Mouse (Mus musculus) MEL (cell line): ENCODE results near the gene Rln1. TPM values are rescaled to one million over a fixed set of nuclear protein-coding genes. Genes with fewer than 3 reads are reported as not detected.
A peak's percentile ranks its signal among the peaks of the same experiment; 100 is the strongest.

Experiments used
- DNase-seq: peaks from one replicate; pipeline ENCODE4 v3.0.0; 2011; ENCODE audit warnings: low read depth, low spot score
- H3K27ac ChIP-seq: 2 replicates; pipeline ENCODE4 v1.5.1; 2012; ENCODE audit warnings: low read depth, mild to moderate bottlenecking, control low read depth, low read length, moderate library complexity; ENCODE audit not compliant: control insufficient read depth
- H3K27me3 ChIP-seq, 2 experiments: fragments of 150-350 bp in 1 of 2; sonication (generic) in 1 of 2; 2 replicates each; pipeline ENCODE4 v1.6.1; 2012; ENCODE audit warnings: low read length in 2 of 2, mild to moderate bottlenecking in 2 of 2, improper control_type of control experiment in 1 of 2, moderate library complexity in 1 of 2; ENCODE audit not compliant: insufficient read depth in 2 of 2, control insufficient read depth in 1 of 2
- H3K36me3 ChIP-seq, 2 experiments: 2 replicates each; pipeline ENCODE4 v1.6.1; 2012 to 2014; ENCODE audit warnings: low read length in 2 of 2, improper control_type of control experiment in 1 of 2, inconsistent platforms in 1 of 2, mild to moderate bottlenecking in 1 of 2; ENCODE audit not compliant: insufficient read depth in 2 of 2, control insufficient read depth in 1 of 2
- H3K4me1 ChIP-seq, 2 experiments: fragments of 150-350 bp in 1 of 2; sonication (generic) in 1 of 2; 2 replicates each; pipeline ENCODE4 v1.6.1; 2012; ENCODE audit warnings: low read length in 2 of 2, improper control_type of control experiment in 1 of 2, mild to moderate bottlenecking in 1 of 2; ENCODE audit not compliant: insufficient read depth in 2 of 2, control insufficient read depth in 1 of 2
- H3K4me3 ChIP-seq, 2 experiments: fragments of 150-350 bp in 1 of 2; sonication (generic) in 1 of 2; 2 replicates each; pipeline ENCODE4 v1.5.1; 2012; ENCODE audit warnings: low read depth in 2 of 2, low read length in 2 of 2, mild to moderate bottlenecking in 2 of 2, moderate library complexity in 2 of 2, control low read depth in 1 of 2, improper control_type of control experiment in 1 of 2; ENCODE audit not compliant: control insufficient read depth in 1 of 2, insufficient read depth in 1 of 2
- H3K79me2 ChIP-seq: 2 replicates; pipeline ENCODE4 v1.6.1; 2012; ENCODE audit warnings: mild to moderate bottlenecking, low read length, moderate library complexity; ENCODE audit not compliant: control insufficient read depth, poor library complexity, insufficient read depth
- H3K9ac ChIP-seq: 2 replicates; pipeline ENCODE4 v1.6.1; 2012; ENCODE audit warnings: low read depth, mild to moderate bottlenecking, control low read depth, low read length, moderate library complexity; ENCODE audit not compliant: control insufficient read depth, poor library complexity, severe bottlenecking
- H3K9me3 ChIP-seq: fragments of 150-350 bp; sonication (generic); replicated peaks from 2 replicates; pipeline ENCODE4 v1.6.1; 2012; ENCODE audit warnings: mild to moderate bottlenecking, low read length, improper control_type of control experiment, moderate library complexity; ENCODE audit not compliant: insufficient read depth
- CHD1 ChIP-seq: IDR thresholded peaks from 2 replicates; pipeline ENCODE4 v1.6.1; 2012; ENCODE audit warnings: low read depth, mild to moderate bottlenecking, inconsistent platforms, low read length, improper control_type of control experiment
- CHD2 ChIP-seq: IDR thresholded peaks from 2 replicates; pipeline ENCODE4 v1.6.1; 2011; ENCODE audit warnings: low read length, improper control_type of control experiment
- E2F4 ChIP-seq: IDR thresholded peaks from 2 replicates; pipeline ENCODE4 v1.6.1; 2011; ENCODE audit warnings: low read depth, low read length, improper control_type of control experiment, borderline replicate concordance
- ELF1 ChIP-seq: IDR thresholded peaks from 2 replicates; pipeline ENCODE4 v1.6.1; 2014; ENCODE audit warnings: low read depth, mild to moderate bottlenecking, inconsistent platforms, low read length, improper control_type of control experiment, moderate library complexity
- EP300 ChIP-seq, 2 experiments: IDR thresholded peaks; 2 replicates each; pipeline ENCODE4 v1.6.1; 2011; ENCODE audit warnings: improper control_type of control experiment in 2 of 2, low read length in 2 of 2, low read depth in 1 of 2, mild to moderate bottlenecking in 1 of 2
- GABPA ChIP-seq: IDR thresholded peaks from 2 replicates; pipeline ENCODE4 v1.6.1; 2012; ENCODE audit warnings: low read depth, mild to moderate bottlenecking, inconsistent platforms, low read length, improper control_type of control experiment, moderate library complexity
- GATA1 ChIP-seq: IDR thresholded peaks from 2 replicates; pipeline ENCODE4 v1.6.1; 2011; ENCODE audit warnings: low read depth, low read length, improper control_type of control experiment
- HCFC1 ChIP-seq: IDR thresholded peaks from 2 replicates; pipeline ENCODE4 v1.6.1; 2012; ENCODE audit warnings: low read depth, mild to moderate bottlenecking, inconsistent platforms, low read length, improper control_type of control experiment, moderate library complexity
- JUND ChIP-seq: IDR thresholded peaks from 2 replicates; pipeline ENCODE4 v1.6.1; 2011; ENCODE audit warnings: low read depth, mild to moderate bottlenecking, improper control_type of control experiment, low read length
- KAT2A ChIP-seq: conservative IDR thresholded peaks from 2 replicates; pipeline ENCODE4 v1.6.1; 2012; ENCODE audit warnings: low read depth, low read length, improper control_type of control experiment, inconsistent platforms
- MAZ ChIP-seq: IDR thresholded peaks from 2 replicates; pipeline ENCODE4 v1.6.1; 2012; ENCODE audit warnings: low read depth, mild to moderate bottlenecking, inconsistent platforms, low read length, improper control_type of control experiment
- MXI1 ChIP-seq: IDR thresholded peaks from 2 replicates; pipeline ENCODE4 v1.6.1; 2011; ENCODE audit warnings: mild to moderate bottlenecking, low read depth, low read length, improper control_type of control experiment
- MYC ChIP-seq: IDR thresholded peaks from 2 replicates; pipeline ENCODE4 v1.6.1; 2011; ENCODE audit warnings: low read depth, mild to moderate bottlenecking, low read length, improper control_type of control experiment, moderate library complexity
- NRF1 ChIP-seq: IDR thresholded peaks from 2 replicates; pipeline ENCODE4 v1.6.1; 2014; ENCODE audit warnings: low read depth, mild to moderate bottlenecking, inconsistent platforms, low read length, improper control_type of control experiment, moderate library complexity; ENCODE audit not compliant: poor library complexity, insufficient read depth, severe bottlenecking
- POLR2A ChIP-seq, 2 experiments: IDR thresholded peaks; 2 replicates each; pipeline ENCODE4 v1.6.1; 2011 to 2012; ENCODE audit warnings: low read length in 2 of 2, mild to moderate bottlenecking in 2 of 2, control low read depth in 1 of 2, improper control_type of control experiment in 1 of 2, low read depth in 1 of 2, moderate library complexity in 1 of 2; ENCODE audit not compliant: control insufficient read depth in 1 of 2, insufficient read depth in 1 of 2, poor library complexity in 1 of 2
- RAD21 ChIP-seq: IDR thresholded peaks from 2 replicates; pipeline ENCODE4 v1.6.1; 2011; ENCODE audit warnings: mild to moderate bottlenecking, low read depth, low read length, improper control_type of control experiment
- SIN3A ChIP-seq: IDR thresholded peaks from 2 replicates; pipeline ENCODE4 v1.6.1; 2012; ENCODE audit warnings: low read length, improper control_type of control experiment, inconsistent platforms
- SMC3 ChIP-seq: IDR thresholded peaks from 2 replicates; pipeline ENCODE4 v1.6.1; 2011; ENCODE audit warnings: low read depth, low read length, improper control_type of control experiment
- polyA plus RNA-seq, 2 experiments: library from polyadenylated mRNA; stranded (reverse) in 1 of 2; unstranded in 1 of 2; fragments of >175 nt in 1 of 2; fragments of >200 nt in 1 of 2; gene quantifications; 2 replicates each; pipeline versions ENCODE4 v1.2.1 to v1.2.4; 2012; ENCODE audit warnings: low replicate concordance in 2 of 2, low read depth in 1 of 2; ENCODE audit not compliant: insufficient read length in 2 of 2, insufficient read depth in 1 of 2, missing spikeins in 1 of 2
- total RNA-seq: library from RNA; depleted of rRNA; stranded (reverse); fragments of 300-350 nt; gene quantifications from 2 replicates; pipeline ENCODE4 v1.2.3, GENCODE M21; 2012

Gene Rln1
- total and polyA plus RNA-seq, 3 experiments, result 0.04 TPM; not detected in 2

- TF ChIP-seq E2F4 (peak; percentile 75; the same call in 1 of the 2 replicates), CHD2 (no peak), SIN3A (peak; percentile 87), CHD1 (0 out of 2 replicates have a peak, but pooled peaks have one; percentile 27), POLR2A (IDR thresholded peaks at IDR 0.05; ENCODE audit: control insufficient read depth in 1 of 2, insufficient read depth in 1 of 2, low read depth in 1 of 2, low read length in 2 of 2, poor library complexity in 1 of 2) (peak; percentile 60 to 93; a peak in 2 of 4 replicates)
Observed at GRCm38 (mm10) chr19:29325053-29325851, 9.2 kb downstream of the Rln1 start, which contains the start of gene Insl6 (continued).

DNA sequence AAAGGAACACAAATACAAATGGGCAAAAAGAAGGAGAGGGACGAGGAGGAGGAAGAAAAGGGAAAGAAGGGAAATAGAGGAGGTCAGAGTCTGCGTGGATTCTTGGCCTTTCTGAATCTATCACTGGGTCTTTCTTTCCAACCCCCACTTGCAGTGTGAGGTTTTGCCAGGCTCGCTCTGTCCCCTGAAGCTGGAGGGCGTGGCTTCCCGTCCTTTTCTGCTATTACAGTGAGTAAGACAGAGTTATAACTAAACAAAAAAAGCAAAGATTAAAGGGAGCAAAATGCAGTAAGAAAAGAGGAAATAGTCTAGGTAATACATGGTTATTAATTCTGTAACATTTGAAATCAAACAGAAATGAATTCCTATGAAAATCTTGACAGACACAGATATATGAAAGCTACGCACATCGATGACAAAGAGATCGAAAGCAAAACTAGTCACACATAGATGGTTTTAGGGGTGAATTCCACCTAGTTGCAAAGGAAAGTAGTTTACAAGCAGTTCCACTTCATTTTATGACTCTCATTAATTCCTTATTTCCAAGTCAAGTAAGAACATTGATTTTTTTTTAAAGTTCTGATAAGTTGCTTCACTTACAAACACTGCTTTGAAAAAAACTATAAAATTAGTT, 10.9 kb downstream of the Rln1 start:
- Histone ChIP-seq H3K9ac (peak overlapping the region; percentile 28), H3K4me1 (peaks cover 6 to 12% of the 10 kb centered on the region in 2 experiments), H3K36me3 (peaks cover 0 to 5% of the 10 kb centered on the region in 2 experiments; a peak in 1 of 4 replicates), H3K79me2 (no peaks in the 10 kb centered on the region), H3K4me3 (peak overlapping the region; percentile 64 to 71), H3K27ac (no peak overlapping the region), H3K27me3 (no peaks in the 10 kb centered on the region), H3K9me3 (no peaks in the 10 kb centered on the region)
- TF ChIP-seq EP300 (IDR thresholded peaks at IDR 0.05; ENCODE audit: low read depth in 1 of 2, low read length in 2 of 2) (peak in 1 of 2 experiments; percentile 23; a peak in 2 of 4 replicates), RAD21 (peak; percentile 8; the same call in 1 of the 2 replicates), POLR2A (IDR thresholded peaks at IDR 0.05; ENCODE audit: control insufficient read depth in 1 of 2, insufficient read depth in 1 of 2, low read depth in 1 of 2, low read length in 2 of 2, poor library complexity in 1 of 2) (no peak), MYC (0 out of 2 replicates have a peak, but pooled peaks have one; percentile 66), SMC3 (peak; percentile 28), MAZ (peak; percentile 73; the same call in 1 of the 2 replicates), CHD1 (no peak), MXI1 (peak; percentile 46), GABPA (no peak), SIN3A (peak; percentile 68), HCFC1 (peak; percentile 8)
- DNase-seq, result peak; percentile 89

DNA sequence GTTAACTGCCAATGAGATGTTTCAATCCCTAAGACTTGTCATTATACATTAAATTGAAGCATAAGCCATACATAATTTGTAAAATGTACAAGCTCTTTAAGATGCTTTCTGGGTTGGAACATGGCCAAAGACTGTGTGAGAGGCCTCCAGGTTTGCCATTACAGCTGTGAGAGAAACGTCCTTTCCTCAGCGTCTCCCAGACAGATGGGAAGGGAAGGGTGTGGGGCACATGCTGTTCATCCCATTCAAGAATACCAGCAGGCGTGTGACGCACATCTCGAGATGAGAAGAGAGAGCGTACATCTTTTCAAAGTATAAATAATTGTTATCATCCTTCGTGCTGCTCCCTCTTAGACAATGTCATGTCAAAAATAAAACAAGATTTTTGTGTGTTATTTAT, 21.8 kb downstream of the Rln1 start:
- no peak for DNase-seq
- H3K9ac ChIP-seq, result no peak overlapping the region
- H3K4me1 ChIP-seq, result no peaks in the 10 kb centered on the region
- no peak overlapping the region for H3K27ac ChIP-seq
- no peak overlapping the region for H3K4me3 ChIP-seq
- H3K27me3 ChIP-seq, result no peaks in the 10 kb centered on the region
- no peak for TF ChIP-seq JUND
- no peak for TF ChIP-seq KAT2A
- no peak for TF ChIP-seq GATA1
- no peak for TF ChIP-seq POLR2A (IDR thresholded peaks at IDR 0.05; ENCODE audit: control insufficient read depth in 1 of 2, insufficient read depth in 1 of 2, low read depth in 1 of 2, low read length in 2 of 2, poor library complexity in 1 of 2)
- no peak for TF ChIP-seq ELF1
- TF ChIP-seq NRF1, result no peak
- no peaks in the 10 kb centered on the region for H3K79me2 ChIP-seq
- peaks cover 0 to 14% of the 10 kb centered on the region in 2 experiments; a peak in 2 of 4 replicates for H3K36me3 ChIP-seq
- no peaks in the 10 kb centered on the region for H3K9me3 ChIP-seq
